Mouse (Mus musculus) c-Kit-positive CD71-negative TER-119-negative erythroid progenitor cells, embryonic 14.5 days (primary cell): Measurements from ENCODE around the gene Il4ra.

Source experiments
- DNase-seq: peaks from one replicate; pipeline ENCODE4 v3.0.0-alpha.2; 2013; ENCODE audit warnings: low read depth

Gene Il4ra

GRCm38 (mm10) chr7:125600136-125600535, 48.2 kb downstream of the Il4ra start:
- no peak for DNase-seq

DNA sequence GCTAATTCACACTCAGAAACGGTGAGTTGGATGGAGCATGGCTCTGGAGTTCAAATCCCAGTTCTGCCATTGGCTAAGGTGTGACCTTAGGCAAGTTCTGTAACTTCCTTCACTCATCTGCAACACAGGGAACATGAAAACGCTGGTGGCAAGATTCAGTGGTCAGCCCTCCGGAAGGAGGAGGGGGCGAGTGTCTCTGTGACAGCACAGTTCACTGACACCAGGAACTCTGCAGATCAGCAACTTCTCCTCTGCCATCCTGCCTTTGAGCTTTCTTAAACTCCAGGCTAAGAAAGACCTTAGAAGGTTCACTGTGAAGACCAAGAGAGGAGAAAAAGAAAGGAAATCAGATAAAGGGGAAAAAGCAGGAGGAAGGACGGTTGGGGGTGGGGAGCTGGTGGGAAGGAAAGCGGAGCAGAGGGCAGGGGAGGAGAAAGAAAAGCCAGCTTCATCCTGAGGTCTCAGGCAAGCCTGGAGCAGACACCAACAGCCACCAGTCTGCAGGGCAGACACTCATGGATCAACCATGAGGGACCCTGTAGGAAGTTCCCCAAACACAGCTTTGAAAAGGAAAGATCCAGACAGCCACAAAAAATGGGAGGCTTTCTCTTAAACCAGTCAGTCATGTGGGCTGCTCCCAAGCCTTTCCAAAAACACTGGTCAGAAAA, 48.8 kb downstream of the Il4ra start:
- DNase-seq: no peak

DNA sequence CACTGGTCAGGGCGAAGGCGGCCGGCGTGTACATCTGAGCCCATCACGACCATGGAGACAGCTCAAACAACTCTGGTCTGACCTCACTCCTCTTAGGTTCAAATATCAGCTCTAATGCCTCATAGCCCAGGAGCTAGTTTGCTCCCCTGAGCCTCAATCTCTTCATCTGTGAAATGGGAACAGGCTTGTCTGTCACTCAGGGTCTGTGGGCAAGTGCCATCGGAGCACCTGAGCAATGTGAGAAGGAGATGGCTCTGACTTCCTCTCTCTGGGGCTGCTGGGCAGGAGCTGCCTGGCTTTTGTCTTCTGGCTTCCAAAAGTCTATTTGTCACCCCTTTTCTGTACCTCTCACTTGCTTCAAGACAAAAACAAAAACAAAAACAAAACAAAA, 49.4 kb downstream of the Il4ra start:
- DNase-seq: no peak

- DNase-seq: no peak
Measured at GRCm38 (mm10) chr7:125601821-125602448, 50.0 kb downstream of the Il4ra start.

DNA sequence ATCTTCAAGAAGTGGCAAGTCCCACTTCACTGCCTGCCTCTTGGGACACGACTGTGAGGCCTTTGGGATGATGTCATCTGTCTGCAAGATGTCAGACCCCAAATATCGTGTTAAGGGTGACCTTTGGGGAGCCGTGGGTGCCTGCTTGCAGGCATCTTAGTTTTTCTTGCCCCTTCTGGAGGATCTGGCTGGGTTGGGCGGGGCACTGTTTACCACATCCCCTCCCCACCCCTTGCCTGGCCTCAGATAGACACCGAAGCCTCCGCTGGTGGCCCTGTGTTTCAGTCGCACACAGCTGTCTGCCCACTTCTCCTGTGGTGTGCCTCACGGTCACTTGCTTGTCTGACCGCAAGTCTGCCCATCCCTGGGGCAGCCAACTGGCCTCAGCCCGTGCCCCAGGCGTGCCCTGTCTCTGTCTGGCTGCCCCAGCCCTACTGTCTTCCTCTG, 51.3 kb downstream of the Il4ra start, which contains the start of gene Il21r:
TSS of gene Il21r (plus strand) at position 245 of the 447 bp plus-strand sequence.
- DNase-seq: no peak

- DNase-seq: no peak
Measured at GRCm38 (mm10) chr7:125604362-125605319, 52.7 kb downstream of the Il4ra start.

GRCm38 (mm10) chr7:125605725-125606139, 53.8 kb downstream of the Il4ra start:
- no peak for DNase-seq

DNA sequence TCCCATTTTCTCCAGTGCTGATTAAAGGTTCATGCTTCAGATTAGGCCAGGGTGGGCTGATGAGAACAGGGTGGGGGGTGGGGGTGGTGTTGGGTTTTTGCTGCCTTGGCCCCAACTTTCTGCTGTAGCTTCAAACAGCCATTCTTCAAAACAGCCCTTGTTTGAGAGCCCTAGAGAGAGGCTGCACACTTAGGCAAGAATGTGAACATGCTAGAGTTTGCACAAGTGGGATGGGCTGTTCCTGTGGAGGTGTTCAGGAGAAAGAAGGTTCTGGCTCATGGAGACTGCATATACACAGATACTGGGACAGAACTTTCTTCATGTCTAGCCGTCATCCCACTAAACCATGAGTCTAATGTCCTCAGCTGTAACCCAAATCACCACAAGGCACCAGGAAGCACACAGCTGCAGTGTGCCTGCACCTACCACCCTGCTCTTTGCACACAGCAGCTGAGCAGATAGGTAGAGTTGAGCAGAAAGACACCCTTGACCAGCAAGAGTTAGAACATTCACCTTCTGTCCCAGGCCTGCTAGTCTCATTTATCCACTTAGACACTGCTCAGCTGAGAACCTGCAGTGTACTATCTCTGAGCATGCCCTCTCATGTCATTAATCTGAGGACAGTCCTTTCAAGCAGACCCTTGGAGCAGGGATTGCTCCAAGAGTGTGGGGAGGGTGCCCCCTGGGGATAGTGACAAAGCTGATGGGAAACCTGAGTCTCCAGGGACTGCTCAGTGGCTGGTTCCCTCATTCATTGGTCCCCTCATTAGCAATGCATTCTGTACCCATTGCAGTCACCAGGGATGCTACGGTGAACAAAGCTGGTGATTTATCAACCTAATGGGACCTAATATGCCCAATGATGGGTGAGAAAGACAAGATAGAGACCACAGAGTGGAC, 54.6 kb downstream of the Il4ra start:
- DNase-seq: no peak

DNA sequence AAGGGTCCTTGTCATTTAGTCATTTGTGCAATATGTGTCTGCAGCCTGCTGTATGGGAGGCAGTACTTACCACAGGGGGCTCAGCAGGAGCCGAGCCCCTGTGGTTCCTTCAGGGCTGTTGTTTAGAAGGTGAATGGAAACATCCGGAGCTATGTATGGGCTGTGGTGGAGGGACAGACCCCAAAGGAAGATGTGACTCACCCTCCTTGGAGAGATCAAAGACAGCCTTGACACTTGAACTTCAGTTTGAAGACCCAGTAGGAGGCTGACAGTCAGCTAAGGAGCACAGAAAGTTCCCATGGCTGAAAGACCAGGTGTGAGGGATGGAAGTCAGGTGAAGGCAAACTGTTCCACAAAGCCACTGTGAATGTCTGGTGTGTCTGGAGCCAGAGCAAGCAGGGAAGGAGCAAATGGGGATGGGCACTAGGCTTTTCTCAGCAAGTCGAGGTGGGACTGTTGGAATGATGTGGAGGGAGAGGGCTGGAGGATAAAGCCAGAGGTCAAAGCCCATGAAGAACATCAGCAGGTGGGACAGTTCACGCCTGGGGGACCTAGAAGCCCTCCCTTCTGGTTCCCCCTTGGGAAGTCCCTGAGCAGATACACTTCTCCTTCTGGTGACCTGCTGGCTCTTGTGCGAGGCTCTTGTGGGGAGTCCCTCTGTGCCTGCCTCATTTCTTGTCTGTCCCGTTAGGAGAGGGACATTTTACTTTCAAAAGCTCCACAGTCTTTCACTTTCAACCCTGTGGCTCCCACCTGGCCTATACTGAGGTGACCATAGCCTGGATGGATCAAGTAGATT, 55.7 kb downstream of the Il4ra start:
- no peak for DNase-seq

DNA sequence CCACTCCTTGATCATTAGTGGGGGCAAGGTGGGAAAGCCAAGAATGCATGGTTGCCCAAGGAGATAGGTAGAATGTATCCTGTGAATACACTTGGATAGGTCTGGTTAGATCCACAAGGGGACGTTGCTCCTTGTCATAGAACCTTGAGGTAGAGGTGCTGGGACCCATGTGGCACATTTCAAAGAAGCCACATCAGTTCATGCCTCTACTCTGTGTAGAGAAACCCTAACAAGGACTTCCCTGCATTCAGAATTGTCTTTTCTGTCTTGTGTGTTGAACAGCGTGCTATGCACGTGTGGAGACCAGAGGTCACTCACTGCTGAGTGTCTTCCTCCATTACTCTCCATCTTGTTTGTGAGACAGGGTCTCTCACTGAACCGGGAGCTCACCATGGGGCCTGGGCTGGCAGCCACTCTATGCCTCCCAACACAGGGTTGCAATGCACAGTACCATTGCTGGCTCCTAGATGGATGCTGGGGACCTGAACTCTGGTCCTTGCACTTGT, 56.3 kb downstream of the Il4ra start:
- no peak for DNase-seq

DNA sequence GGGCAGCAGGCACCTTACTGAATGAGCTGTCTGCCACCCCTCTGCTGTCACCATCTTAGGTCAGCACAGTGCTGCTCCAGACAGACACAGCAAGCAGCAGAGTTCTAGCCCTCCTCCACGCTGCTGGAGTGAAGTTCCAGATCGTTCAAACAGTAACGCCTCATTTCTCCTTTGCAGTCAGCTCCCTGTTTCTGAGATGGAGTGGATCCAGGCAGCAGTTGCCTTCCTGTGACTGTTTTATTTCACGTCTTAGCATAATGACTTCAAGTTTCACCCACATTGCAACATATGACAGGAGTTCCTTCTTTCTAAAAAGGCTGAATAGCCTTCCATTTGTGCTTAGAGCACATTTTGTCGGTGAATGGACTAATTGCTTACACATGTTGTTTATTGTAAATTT, 61.7 kb downstream of the Il4ra start:
- no peak for DNase-seq

DNA sequence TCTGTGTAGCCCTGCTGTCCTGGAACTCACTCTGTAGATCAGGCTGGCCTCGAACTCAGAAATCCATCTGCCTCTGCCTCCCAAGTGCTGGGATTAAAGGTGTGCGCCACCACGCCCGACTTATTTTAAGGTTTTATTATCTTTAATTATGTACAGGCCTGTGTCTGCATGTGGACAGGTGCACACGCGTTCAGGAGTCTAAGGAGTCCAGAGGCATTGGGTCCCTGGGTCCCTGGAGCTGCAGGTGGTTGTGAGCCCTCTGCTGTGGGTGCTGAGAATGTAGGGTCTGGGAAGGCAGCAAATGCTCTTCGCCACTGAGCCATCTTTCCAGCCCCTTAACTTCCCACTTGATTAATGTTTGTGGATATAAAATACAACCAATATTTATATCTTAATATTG, 63.5 kb downstream of the Il4ra start:
- no peak for DNase-seq

DNA sequence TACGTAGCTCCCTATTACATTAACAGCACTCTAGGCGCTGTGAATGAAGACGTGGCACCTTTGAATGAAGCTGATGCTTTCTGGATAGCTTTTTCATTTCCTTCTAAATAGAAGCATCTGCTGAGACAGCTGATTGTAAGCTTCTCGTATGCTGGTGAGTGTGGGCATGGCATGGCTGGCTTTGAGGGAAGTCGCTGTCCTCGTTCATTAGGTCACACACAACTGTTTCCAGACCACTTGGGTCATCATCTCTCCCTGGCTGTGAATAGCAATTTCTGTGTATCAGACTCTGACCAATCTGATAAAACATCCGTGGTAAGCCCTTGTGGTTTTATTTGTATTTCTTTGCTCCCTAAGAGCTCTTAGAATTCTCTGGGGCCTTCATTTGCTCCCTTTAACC, 66.1 kb downstream of the Il4ra start:
- no peak for DNase-seq

- no peak for DNase-seq
Measured at GRCm38 (mm10) chr7:125620077-125620476, 68.2 kb downstream of the Il4ra start.

GRCm38 (mm10) chr7:125622741-125623685, 71.1 kb downstream of the Il4ra start:
- no peak for DNase-seq

DNA sequence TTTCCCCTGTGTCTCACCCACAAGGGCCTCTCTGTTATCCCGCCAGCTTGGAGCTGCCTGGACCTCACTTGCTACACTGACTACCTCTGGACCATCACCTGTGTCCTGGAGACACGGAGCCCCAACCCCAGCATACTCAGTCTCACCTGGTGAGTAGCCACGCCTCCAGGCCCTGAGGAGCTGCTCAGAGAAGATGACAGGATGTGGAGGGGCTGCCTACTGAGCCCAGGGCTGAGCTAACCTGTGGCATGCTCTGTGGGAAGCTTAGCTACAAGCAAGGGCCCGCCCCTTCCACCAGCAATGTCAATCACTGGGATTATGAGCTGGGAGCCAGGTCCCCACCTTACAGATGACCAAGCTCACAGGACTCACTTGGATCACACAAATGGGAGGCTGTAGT, 73.3 kb downstream of the Il4ra start:
- DNase-seq: no peak

DNA sequence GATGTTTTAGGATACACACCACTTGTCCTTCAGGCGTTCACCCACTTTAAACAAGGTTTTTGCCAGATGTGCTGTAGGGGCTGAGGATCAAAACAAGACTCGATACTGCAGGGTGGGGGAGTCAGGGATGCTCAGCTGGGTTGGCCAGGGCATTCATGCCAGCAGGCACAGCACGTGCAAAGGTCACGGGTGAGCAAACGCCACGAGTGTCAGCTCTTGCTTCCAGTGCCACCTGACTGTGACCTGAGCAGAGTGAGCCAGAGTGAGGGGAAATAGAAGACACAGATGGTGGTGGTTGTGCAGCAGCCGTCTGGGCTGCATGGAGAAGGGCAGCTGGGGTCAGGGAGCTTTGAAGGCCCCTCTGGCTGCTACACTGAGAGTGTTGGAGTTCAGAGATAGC, 73.9 kb downstream of the Il4ra start:
- DNase-seq: no peak
